Mouse (Mus musculus) cortical plate, adult 2 months (tissue): ENCODE data around the gene Diexf.

ENCODE experiments used
- CTCF ChIP-seq: fragments of 200-500 bp; IDR thresholded peaks from 2 replicates; pipeline ENCODE4 v1.5.1; 2011; ENCODE audit warnings: mild to moderate bottlenecking, control low read depth, low read length; ENCODE audit not compliant: insufficient read depth; ENCODE audit errors: extremely low read depth
- POLR2A ChIP-seq: fragments of 200-500 bp; IDR thresholded peaks from 2 replicates; pipeline ENCODE4 v1.6.1; 2011; ENCODE audit warnings: mild to moderate bottlenecking, low read length, control low read depth; ENCODE audit not compliant: insufficient read depth; ENCODE audit errors: extremely low read depth

GRCm38 (mm10) chr1:193084016-193084415 lies 46.1 kb downstream of the Diexf start:
- TF ChIP-seq CTCF, result 0 out of 2 replicates have a peak, but pooled peaks have one; percentile 6
- no peak for TF ChIP-seq POLR2A
